Mouse (Mus musculus) spleen, adult 18-20 months (tissue): Measurements from ENCODE around the gene Tmem235.
"Not testable (repeated sequence)": the region's sequence is repeated elsewhere in the genome, so short reads cannot be mapped to it uniquely, and the experiment has no call there.

Experiments
- DNase-seq, 2 experiments: peaks; one replicate each; pipeline ENCODE4 v3.0.0; 2022; ENCODE audit warnings: mixed read lengths in 2 of 2

Tmem235 gene

DNA sequence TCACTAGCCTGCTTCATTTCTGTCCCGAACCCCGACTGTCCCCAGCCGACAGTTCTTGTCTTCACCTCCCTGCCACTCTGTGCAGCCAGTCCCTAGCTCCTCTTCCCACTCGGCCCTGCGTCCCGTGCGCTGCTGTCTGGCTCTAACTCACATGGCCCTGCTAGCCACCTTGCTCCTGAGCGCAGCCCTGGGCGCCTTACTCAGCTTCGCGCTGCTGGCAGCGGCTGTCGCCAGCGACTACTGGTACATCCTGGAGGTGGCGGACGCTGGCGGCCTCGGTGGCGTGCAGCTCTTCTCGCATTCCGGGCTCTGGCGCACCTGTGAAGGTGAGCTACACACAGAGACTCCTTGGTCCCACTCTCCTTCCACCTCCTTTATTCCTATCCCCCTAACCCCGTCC is at the start of gene Tmem235:
TSS of gene Tmem235 (plus strand) at position 152 of the 400 bp plus-strand sequence.
- no peak for DNase-seq

DNA sequence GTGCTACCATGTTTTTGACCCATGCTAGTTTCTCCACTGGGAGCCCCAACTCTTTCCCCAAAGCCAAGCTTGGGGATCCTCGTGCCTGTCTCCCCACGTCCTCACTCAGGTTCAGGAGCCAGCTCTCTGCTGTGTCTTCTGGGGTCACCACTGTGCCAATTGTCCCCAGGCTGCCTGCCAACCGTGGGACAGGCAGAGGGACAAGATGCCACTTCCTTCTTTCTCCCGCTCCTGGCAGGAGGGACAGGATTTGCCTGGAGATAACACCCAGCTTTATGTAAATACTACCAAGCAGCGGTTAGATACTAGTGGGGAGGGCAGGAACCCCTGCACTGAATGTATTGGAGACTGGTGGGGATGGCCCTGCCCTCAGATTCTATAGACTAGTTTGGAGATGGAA is 46.7 kb upstream of the Tmem235 start:
- no peak for DNase-seq

DNA sequence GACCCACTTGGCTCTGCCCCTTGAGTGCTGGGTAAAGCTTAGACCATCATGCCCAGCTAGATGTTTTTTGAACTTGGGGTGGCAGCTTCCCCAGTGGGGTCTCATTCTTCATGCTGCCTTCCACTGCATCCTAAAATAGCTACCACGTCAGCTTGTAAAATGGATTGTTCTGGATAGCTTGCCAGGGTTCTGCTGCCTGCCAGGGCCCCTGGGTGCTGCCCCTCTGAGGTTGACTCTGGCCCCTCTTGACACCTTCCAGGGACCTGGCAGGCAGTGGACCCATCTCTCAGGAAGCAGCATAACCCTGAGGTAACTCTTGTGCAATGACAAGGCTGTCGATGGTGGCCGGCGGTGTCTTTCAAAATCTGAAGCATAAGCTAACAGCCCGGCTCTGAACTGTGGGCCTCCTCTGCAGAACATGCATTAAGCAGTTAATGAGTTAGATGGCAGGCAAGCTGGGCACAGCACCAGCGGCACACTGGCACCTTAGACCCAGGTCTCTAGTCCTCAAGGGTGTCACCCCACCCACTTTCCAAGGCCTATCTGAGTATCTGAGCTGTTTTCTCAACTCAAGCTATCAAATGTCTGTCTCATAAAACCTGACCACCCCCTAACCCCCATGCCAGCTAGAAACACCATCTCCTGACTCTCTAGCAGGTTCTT is 45.7 kb upstream of the Tmem235 start:
- no peak for DNase-seq

DNA sequence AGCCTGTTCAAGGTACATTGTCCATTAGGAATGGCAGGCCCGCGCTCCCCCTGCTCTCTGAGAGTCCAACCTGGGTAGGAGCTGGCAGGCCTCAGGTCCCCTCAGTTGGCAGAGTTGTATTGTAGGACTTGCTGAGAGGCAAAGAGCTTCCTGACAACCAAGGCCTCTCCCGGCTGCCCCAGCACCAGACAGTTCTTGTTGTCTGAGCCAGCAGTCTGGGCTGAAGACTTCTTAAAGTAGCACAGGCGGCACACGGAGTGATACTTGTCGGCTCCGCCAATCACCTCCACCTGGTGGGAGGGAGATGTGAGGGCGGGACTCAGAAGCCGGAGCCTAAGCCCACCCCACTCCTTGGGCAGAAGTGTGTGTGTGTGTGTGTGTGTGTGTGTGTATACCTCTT is 44.7 kb upstream of the Tmem235 start:
- DNase-seq, result not testable (repeated sequence)

DNA sequence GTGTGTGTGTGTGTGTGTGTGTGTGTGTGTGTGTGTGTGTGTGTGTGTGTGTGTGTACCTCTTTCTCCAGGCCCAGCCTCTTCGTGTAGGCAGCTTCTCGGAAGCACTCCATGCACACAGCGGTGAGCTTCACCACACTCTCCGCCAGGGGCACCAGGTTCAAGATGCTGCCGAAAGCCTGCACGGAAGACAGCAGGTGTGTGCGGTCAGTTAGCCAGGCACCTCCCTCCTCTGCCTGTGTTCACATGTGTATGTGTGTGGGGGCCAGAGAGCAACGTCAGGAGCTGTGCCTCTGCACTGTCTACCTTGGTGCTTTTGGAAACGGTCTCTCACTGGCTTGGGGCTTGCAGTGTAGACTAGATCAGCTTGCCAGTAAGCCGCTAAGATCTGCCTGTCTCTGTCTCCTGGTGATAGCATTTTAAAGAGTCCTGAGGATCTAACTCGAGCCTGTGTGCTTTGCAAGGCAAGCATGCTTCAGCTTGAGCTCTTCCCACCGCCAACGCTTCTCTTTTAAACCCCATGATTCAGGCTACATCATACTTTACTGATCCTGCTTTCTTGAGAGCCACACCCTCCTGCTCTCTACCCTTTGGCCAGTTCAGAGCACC is 44.1 kb upstream of the Tmem235 start:
- DNase-seq, result no peak

DNA sequence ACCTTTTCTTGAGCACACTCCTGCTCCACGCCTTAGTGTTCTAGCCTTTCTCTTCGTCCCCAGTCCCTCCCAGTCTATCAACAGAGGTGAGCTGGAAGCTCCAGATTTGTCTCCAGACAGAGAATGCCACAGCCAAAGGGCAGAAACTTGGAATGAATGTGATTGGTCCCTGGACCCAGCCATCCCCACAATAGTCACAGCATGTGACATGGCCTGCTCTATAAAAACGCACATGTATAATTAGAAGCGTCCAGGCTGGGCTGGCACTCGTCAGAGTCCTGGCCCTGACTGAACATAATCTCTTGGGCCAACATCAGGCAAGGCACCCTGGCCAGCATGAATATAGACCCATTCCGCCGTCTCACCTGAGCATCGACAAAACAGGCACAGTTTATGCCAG is 41.5 kb upstream of the Tmem235 start:
- no peak for DNase-seq

DNA sequence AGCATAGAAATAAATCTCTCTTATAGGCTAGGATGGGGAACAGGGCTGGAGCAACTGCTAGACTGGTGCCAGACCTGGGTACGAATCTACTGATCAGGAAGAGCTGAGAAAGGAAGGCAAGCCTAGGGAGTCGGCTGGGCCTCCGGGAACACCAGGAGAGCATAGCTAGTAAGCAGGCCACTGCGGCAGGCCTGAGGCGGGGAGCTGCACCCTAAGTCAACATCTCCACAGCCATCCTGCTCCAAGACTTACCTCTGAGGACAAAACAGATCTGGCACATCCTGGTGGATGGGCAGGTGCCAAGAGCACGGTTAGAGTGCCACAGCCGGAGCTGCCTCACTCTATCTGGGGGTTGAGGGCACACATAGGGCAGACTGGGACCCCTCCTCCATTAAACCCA is 40.4 kb upstream of the Tmem235 start:
- DNase-seq, result no peak

DNA sequence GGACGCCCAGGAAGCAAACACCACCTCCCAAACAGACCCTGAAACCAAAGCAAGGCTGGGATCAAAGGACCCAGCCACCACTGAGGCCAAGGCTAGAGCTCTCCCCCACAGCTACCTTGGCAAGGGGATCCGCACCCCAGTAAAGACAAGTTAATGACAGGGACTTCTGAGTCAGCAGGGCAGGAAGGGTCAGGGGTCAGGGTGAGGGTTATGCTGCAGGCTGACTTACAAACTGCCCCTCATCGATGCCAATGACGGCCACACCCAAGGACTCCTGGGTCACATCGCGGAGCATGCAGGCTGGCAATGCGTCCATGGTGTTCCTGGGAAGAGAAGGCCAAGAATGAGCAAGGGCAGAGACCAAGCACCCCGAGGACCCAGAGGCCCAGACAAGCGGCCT is 38.7 kb upstream of the Tmem235 start:
- no peak for DNase-seq

DNA sequence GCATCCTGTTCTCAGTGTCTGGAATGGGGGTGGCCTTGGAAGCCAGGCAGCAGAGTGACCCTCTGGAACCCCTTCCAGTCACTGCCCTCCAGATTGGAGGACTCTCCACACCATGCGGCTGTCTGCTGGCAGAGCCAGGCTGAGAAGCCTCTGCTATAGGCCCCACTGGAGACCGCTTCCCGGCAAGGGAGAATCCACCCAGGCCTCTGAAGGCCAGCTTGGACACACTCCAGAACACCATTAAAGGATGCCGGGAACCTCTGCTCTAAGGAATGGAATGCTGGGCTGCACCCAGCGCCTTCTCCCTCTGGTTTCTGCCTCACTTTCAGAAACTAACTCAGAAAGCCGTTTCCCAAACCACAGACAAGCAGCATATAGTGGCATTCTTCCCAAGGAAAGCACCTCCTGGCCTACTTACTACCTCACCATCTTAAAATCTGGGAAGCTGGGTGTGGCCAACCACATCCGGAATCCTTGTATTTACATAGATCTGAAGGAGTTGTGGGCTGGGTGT is 37.8 kb upstream of the Tmem235 start:
- no peak for DNase-seq

DNA sequence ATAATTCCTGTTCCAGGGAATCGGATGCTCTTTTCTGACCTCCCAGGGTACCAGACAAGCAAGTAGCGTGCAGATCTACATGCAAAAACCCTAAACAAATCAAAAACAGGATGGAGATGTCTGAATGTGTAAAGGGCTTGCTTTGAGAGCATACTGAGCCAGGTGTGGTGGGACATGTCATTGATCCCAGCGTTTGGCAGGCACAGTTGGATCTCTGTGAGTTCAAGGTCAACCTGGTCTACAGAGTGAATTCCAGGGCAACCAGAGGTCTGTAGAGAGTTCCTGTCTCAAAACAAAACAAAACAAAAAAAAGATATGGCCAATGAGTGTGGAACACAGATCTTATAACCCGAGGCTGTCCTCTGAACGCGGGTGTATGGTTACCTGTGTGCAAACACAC is 37.1 kb upstream of the Tmem235 start:
- no peak for DNase-seq

DNA sequence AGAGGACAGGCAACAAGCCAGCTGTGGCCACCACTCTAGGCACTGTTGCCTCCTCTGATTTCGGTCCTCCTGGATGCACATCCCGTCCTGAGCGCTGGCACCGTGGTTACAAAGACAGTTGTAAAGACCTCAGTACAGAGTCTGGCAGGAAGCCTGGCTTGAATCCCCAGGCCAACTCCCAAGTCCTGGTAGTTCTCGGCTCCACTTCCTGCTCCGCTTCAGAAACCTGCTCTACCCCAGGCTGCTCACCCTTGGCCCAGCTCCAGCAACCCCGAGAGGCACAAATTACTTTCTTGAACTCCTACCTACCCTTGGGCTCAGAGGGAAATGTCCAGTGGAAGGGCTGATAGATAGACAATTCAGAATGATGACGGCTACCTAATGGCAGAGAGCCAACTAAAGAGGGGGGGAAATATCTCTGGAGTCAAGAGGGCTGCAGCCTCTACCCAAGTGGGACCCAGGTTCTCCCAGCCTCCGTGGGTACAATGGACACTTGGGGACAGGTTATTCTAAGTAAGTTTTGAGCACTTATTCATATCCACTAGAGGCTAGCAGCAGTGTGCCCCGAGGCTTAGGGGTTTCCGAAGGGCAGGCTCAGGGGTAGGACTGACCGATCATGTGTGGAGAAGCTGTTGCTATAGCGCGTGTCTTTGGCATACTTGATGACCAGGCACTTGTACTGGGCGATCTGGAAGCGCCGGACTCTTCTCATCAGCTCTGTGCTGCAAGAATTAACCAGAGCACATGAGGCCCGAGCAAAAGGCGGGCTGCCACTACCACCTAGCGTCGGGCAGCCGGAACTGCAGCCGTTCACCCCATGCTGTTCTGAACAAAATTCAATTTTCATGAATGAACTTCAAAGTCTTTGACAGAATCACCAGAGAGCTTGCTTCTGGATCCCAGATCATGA is 36.2 kb upstream of the Tmem235 start:
- DNase-seq, result peak; percentile 63 to 78

DNA sequence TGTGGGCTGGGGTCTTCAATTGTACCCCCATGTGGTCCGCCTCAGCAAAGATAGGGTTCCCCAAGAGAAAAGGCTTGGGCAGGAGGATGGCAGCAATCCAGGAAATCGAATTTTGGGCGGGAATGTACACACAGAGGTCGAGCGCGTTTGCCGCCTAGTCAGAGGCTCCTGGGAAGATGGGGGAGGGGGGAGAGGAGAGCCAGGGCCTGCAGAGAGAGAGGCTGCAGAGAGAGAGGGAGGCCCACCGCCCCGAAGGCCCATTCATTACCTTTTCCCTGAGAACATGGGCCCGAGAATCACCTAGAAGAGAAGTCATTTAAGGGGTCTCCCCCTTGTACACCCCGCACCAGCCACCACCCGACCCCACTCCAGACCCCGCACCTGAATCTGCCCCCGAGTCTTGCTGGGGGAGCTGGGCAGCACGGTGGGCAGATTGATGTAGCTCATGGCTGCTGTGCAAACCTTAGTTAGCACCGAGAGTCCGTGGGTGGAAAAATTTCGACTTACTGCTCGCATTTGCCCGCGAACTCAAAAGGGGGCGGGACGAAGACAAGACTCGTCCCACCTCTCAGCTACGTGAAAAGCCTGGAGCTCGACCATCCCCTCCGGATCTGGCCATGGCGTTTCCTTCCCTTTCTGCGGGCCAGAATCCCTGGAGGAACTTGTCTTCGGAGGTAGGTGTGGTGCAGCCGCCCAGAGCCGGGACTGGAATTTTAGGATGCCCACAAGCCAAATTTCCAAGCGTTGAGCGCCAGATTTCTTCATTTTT is 35.0 kb upstream of the Tmem235 start, which contains the start of the genes Afmid and Tk1:
TSS of gene Afmid (plus strand) at position 592 of the 769 bp plus-strand sequence.
TSS of gene Tk1 (minus strand) at position 760 of the 769 bp plus-strand sequence.
- peak; percentile 38 to 47 for DNase-seq

DNA sequence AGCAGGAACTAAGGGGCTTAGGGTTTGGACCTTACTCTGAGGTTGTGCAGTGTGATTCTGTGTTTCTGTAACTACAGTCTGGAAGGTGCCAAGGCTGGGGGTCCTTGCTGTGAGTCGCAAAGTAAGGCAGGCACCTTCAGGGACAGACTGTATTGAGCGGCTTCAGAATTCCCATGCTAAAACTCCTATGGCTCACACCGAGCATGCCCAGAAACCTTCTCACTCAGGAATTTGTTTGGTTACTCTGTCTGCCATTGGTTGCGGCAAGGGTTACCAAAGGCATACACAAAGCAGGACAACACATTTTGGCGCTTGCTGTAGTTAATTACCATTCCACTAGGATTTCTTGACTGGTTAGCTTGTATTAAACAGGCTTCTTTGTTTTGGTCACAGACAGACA is 34.4 kb upstream of the Tmem235 start:
- no peak for DNase-seq

DNA sequence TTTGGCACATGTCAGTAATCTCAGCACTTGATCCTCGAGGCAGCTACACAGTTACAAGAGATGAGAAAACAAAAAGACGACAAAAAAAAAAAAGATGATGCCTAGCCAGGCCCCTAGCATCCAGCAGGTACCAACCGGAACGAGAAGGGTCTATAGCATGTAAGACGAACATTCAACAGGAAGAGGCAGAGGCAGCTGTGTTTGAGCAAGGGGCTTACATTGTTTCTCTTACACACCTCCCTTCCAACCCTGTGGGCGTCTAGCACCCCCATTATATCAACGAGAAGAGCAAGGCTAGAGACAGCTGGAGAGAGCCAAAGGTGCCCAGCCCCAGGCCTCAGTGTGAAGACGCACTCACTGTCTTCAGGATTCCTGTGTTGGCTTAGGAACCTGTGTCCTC is 33.6 kb upstream of the Tmem235 start:
- no peak for DNase-seq

DNA sequence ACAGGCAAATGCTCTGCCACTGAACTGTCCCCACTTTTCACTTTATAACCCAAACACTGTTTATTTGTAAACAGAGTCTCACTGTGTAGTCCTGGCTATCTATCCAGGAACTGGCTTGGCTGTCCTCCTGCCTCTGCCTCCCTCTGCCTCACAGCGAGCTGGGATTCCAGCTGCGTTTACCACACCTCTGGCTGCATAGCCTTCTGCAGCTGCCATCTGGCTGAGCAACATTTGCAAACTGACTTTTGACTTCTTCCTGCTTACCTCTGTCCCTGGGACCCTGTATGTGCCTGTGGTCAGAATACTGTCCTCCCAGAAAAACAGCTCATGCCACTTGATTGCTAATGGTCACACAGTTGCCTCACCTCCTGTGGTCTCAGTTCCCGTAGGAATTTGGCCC is 33.2 kb upstream of the Tmem235 start:
- DNase-seq, result no peak

DNA sequence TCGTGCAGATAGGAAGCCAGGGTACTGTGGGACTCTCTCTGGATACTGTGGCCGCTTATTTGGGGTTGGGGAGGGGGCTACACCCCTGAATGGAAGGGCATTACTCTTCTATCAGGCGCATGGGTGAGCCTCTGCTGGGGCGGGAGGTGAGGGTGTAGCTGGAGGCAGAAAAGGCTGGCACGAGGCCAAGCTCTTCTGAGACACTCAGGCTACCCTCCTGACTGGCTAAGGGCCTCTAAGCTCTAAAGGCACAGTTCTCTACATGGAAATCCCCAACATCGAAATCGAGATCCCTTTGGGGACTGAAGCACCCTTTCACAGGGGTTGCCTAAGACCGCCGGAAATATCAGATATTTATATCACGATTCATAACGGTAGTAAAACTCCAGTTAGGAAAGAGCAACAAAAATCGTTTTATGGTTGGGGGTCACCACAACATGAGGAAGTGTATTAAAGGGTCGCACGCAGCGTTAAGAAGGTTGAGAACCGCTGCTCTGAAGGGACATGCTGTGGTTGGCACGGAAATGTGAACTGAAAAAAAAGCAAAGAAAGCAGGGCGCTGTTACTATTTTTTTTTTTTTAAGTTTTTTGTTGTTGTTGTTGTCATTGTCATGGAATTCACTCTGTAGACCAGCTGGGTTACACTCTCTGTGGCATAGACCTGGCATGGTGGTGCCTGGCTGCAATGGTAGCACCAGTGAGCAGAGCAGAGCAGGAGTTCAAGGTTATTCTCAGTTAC is 32.2 kb upstream of the Tmem235 start:
- peak; percentile 62 to 71 for DNase-seq

DNA sequence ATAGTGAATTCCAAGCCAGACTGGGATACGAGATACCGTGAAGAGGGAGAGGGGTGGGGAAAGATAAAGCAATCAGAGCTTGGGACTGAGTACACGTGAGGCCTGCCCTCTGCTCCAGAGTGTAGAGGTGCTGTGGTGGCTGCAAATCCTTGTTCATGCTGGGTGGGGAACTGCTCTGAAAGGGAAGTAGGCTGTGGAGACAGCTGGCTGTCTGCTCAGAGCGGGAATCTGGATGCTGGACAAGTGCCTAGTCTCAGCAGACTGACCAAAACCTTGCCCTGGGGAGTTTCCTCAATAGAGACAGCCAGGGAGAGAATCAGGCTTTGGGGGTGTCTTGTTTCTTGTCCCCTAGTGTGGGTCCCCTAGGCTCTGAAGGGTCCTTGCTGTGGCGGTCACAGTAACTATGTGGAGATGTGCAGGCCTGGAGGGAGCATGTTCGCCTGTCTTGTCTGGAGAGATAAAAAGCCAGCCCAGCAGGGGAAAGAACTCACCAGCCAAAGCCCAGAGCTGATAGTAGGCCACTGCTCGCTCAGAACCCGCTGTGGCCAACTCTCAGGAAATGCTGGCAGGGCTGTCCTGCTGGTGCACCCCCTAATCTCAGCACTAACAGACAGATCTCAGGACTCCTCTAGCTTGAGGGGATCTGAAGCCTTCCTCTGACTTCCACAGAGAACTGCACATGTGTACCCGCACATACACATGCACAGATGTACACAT is 31.5 kb upstream of the Tmem235 start:
- no peak for DNase-seq

DNA sequence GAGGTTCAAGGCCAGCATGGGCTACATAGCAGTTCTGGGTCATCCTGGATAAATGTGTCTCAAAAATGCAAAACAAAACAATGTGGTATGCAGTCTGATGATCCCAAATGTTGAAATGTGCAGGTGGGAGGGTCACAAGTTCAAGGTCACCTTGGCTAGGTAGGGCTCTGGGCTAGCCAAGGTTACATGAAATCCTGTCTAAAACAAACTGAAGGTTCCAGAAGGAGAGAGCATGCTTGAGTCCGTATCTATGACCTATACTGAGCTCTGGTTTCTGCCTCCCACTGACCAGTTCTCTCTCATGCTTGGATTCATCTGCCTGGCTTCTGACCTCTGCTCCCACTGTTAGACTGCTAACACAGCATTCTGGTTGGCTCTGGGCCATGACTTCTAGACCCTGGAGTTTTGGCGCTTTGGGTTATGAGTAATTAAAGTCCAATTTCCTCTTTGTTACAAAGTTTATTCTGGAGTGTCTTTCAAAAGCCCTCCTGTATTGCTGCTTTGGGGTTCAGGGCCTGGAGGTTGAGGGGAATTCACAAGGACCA is 30.8 kb upstream of the Tmem235 start:
- no peak for DNase-seq

DNA sequence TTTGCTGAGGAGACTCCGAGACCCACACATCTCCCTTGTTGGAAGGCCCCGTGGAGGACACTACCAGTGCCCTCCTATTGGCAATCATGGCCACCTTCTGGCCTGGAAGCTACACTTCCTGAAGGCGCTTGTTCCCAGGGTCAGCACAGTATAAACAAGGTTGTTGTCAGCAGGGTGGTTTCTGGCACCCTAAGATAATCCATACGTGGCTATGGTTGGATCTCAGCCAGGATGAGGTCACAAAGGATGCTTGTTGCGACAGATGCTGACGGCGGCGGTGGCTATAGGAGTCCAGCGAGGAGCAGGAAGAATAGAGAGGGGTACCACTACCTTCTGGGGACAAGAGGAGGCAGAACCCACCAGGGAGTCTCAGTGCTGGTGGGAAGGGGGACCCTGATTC is 30.2 kb upstream of the Tmem235 start:
- DNase-seq, result no peak

DNA sequence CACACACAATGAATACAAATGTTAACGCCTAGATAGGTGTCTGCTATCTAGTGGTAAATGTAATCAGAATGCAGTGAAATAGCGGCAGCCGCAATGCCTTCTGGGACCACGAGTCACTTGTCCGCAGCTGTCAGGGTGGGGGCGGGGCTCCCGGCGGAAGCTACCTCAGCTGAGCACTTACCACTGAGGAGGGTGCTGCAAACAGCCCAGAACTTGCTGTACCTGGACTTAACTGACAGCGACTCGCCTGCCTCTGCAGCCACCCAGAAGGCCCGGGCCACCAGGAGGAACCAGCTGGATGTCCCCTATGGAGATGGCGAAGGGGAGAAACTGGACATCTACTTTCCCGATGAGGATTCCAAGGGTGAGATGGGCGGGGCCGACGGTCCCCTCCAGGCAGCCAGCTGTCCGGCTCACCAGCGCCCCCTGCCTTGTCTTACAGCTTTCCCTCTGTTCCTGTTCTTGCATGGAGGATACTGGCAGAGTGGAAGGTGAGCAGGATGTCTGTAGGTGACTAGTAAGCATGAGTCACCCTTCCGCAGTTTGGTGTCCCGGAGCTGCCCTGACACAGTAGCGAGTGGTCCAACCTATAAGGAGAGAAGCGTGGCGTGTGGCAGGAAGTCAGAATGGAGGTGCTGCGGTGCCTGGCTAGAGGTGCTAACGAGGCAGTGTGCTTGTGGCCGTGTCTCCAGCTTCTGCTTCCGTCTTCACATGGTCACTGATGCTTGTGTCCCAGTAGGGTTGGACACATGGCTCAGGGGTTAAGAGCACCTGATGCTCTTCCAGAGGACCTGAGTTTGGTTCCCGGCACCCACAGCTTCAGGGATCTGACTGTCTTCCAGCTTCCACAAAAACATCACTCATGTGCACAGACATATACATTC is 28.2 kb upstream of the Tmem235 start:
- DNase-seq, result peak; percentile 84 to 94
